27 mouse cellular contexts compared by ENCODE assay signal in the genomic region with DNA sequence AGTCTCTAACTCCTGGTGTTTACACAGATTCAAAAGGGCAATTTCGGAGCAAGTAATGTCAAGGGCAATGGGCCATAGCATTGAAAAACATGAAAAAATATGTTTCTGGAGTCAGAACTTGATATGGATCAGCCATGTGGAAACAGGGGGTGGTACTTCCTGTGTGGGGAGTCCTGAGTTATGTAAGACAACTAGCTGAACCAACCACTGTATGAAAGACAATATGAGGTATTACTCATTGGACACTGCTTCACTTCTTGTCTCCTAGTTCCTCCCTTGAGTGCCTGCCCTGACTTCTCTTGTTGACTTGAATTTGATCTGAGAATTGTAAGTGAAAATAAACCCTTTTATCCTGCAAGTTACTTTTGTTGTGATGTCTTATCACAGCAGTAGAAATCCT.
DNase-seq lines count a peak whose midpoint lies in the region; ATAC-seq and TF ChIP-seq lines count a peak whose summit lies in the region.
"Had no signal": no experiment of that assay in that cellular context is flagged by ENCODE, and none has a peak within 500 bp of the region (broad histone marks: within the 10 kb centered on the region; RNA-seq: fewer than 3 reads in every experiment).

No protein-coding gene starts in this region.

- H3K4me1 ChIP-seq in G1E (ENCODE audit: insufficient read depth, low read depth, low read length), result no peaks in the 10 kb centered on the region
- H3K4me1 ChIP-seq in midbrain, embryonic 10.5 days, result no peaks in the 10 kb centered on the region
- H3K4me1 ChIP-seq: embryonic facial prominence, embryonic 12.5 days; embryonic facial prominence, embryonic 15.5 days; heart, embryonic 10.5 days; heart, embryonic 13.5 days had no signal

- no peak for TF ChIP-seq CTCF in G1E (IDR thresholded peaks at IDR 0.05; ENCODE audit: low read depth, low read length)

- H3K36me3 ChIP-seq in G1E (replicated peaks), result no peaks in the 10 kb centered on the region
- no peaks in the 10 kb centered on the region for H3K36me3 ChIP-seq in midbrain, embryonic 10.5 days
- H3K36me3 ChIP-seq: embryonic facial prominence, embryonic 12.5 days; embryonic facial prominence, embryonic 15.5 days; heart, embryonic 10.5 days; heart, embryonic 13.5 days had no signal

- peak; percentile 56 for DNase-seq in 416B (ENCODE audit: low read depth)
- DNase-seq in G1E (ENCODE audit: low spot score), result no peak
- DNase-seq in layer of hippocampus, postnatal 25 days (ENCODE audit: extremely low spot score in 1 of 2, low spot score in 1 of 2), result no peak
- DNase-seq in right cerebral cortex, postnatal 10 days (ENCODE audit: low spot score in 2 of 2), result no peak
- DNase-seq in urinary bladder, adult 2 months (ENCODE audit: low spot score), result no peak
- DNase-seq in midbrain, embryonic 10.5 days (ENCODE audit: low spot score), result no peak
- DNase-seq: adrenal gland, adult 8-10 months; adrenal gland, postnatal 25 days; cerebellum, adult 18-20 months; cerebellum, adult 9-10 months; cerebellum, postnatal 14 days; gastrocnemius, postnatal 25 days; heart, adult 2 months; heart, postnatal 14 days; heart, postnatal 4 days had no signal

- no peak overlapping the region for H3K4me3 ChIP-seq in G1E (ENCODE audit: low read depth, low read length)
- H3K4me3 ChIP-seq in midbrain, embryonic 10.5 days, result no peak overlapping the region
- H3K4me3 ChIP-seq: embryonic facial prominence, embryonic 12.5 days; embryonic facial prominence, embryonic 15.5 days; heart, adult 2 months; heart, embryonic 10.5 days; heart, embryonic 13.5 days had no signal

- no peak overlapping the region for H3K27ac ChIP-seq in midbrain, embryonic 10.5 days (replicated peaks)
- H3K27ac ChIP-seq: embryonic facial prominence, embryonic 12.5 days; embryonic facial prominence, embryonic 15.5 days; heart, adult 2 months; heart, embryonic 10.5 days; heart, embryonic 13.5 days; hindbrain, embryonic 14.5 days; hindbrain, postnatal 0 days had no signal

- H3K9me3 ChIP-seq in G1E (replicated peaks), result no peaks in the 10 kb centered on the region
- H3K9me3 ChIP-seq in midbrain, embryonic 10.5 days (replicated peaks), result no peaks in the 10 kb centered on the region
- H3K9me3 ChIP-seq: embryonic facial prominence, embryonic 12.5 days; embryonic facial prominence, embryonic 15.5 days; heart, embryonic 10.5 days; heart, embryonic 13.5 days had no signal

- ATAC-seq in G1E (ENCODE audit: extremely low read depth, insufficient number of reproducible peaks, low FRiP score, poor library complexity, severe bottlenecking), result peak; percentile 49; the same call in 1 of the 2 replicates
- peak; percentile 85 for ATAC-seq in granulocyte monocyte progenitor cell, adult 5-6 weeks (replicated peaks; ENCODE audit: poor library complexity, severe bottlenecking)
- ATAC-seq: activated CD4-positive, CD25-positive, alpha-beta regulatory T cell, adult 4 months; forebrain, embryonic 14.5 days; hindbrain, postnatal 0 days; inflammation-experienced regulatory T-cells, adult 6 months; intestine, embryonic 16.5 days had no signal

- WGBS in midbrain, embryonic 10.5 days, result 89% methylated on average over 1 of the region's 1 CpGs

- no peaks in the 10 kb centered on the region for H3K27me3 ChIP-seq in G1E (ENCODE audit: insufficient read depth, low read length)
- H3K27me3 ChIP-seq in midbrain, embryonic 10.5 days (ENCODE audit: low read depth, poor library complexity, severe bottlenecking), result no peaks in the 10 kb centered on the region
- H3K27me3 ChIP-seq: CH12.LX; embryonic facial prominence, embryonic 12.5 days; embryonic facial prominence, embryonic 15.5 days; heart, embryonic 13.5 days had no signal
